Mouse (Mus musculus) liver, postnatal 0 days (tissue): Measurements from ENCODE around the gene Tulp1.

ENCODE experiments used
- CTCF ChIP-seq: sonication (generic); IDR thresholded peaks from 2 replicates; pipeline ENCODE4 v1.5.1; 2016; ENCODE audit warnings: antibody characterized with exemption, low read depth
- EP300 ChIP-seq: IDR thresholded peaks from 2 replicates; pipeline ENCODE4 v1.6.1; 2016; ENCODE audit warnings: antibody characterized with exemption, low read depth, mild to moderate bottlenecking

DNA sequence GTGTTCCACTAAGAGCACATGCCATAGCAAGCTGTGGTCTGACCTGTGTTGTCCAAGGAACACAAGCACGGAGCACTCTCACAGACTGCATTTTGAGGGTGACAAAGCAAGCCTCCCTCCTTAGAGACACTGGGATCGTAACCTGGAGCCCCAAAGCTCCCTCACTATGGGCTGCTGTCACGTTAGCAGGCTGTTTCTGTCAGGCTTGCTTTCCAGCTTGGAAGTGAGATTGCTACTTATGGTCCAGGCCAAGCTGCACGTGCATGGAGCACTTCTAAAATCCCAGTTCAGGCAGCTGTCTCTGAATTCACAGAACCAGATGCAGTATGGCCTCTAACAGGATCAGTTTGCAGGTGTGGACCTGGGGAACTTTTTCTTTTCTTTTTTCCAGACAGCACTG, 45.7 kb upstream of the Tulp1 start:
- TF ChIP-seq CTCF (no peak), EP300 (no peak)
